Mouse (Mus musculus): ENCODE data around the gene Pde4dip. TPM values are rescaled to one million over a fixed set of nuclear protein-coding genes. Genes with fewer than 3 reads are reported as not detected.

Pde4dip gene
- polyA plus RNA-seq (2012; fragmentation: generic; extraction: Trizol), result 134 TPM

DNA sequence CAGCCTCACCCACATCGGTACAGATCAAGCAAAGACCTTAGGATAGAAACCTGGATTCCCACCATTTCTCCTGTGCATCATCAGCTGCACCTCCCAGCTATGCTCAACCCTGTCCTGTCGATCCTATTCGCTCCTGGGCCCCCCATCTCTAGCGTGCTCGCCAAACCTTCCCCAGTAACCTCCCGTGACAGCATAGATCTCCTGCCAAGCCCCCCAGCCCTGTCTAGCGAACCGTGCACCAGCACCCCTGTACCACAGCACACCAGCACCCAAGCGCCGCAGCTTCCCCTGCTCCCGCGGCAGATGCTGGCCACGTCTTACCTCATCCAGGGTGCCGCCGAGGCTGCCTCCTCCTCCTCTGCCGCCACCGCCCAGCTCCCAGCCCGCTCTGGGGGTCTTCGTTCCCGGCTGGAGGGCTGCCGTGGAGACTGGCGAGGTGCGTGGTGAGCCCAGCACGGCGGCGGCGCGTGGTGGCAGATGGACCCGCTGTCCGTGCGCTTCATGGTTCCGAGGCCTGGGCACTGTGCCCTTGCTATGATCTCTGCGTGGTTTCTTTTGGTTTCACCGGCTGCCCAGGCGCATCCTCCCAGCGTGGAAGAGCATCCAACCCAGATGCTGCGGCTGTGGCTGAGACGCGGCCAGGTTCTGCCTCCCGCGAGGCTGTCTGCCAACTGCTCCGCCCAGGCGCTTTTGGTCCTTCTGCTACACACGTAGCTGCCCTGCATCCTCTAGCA is at the start of gene Pde4dip:
TSS of gene Pde4dip (minus strand) at position 540 of the 734 bp plus-strand sequence.
- TF ChIP-seq MYOD1 (IDR thresholded peaks at IDR 0.05; ENCODE audit: control insufficient read depth in 1 of 3, insufficient read length in 2 of 3, low read depth in 2 of 3) (no peak), MYOG (IDR thresholded peaks at IDR 0.05; ENCODE audit: control insufficient read depth in 1 of 3, insufficient read depth in 1 of 3, insufficient read length in 2 of 3, low read depth in 2 of 3) (no peak), CEBPB (IDR thresholded peaks at IDR 0.05; ENCODE audit: insufficient read depth, poor library complexity, severe bottlenecking) (no peak), MAX (IDR thresholded peaks at IDR 0.05; ENCODE audit: low read depth) (no peak), TCF12 (IDR thresholded peaks at IDR 0.05; ENCODE audit: insufficient read depth, poor library complexity, severe bottlenecking) (no peak), POLR2AphosphoS2 (IDR thresholded peaks at IDR 0.05; ENCODE audit: insufficient read length, low read depth) (no peak), REST (IDR thresholded peaks at IDR 0.05; ENCODE audit: insufficient read depth, insufficient read length) (no peak)
- Histone ChIP-seq H3K36me3 (ENCODE audit: control insufficient read depth, insufficient read depth) (no peaks in the 10 kb centered on the region), H3ac (ENCODE audit: control insufficient read depth, insufficient read length) (peak within 1 kb of the TSS; percentile 41), H3K4me2 (ENCODE audit: low read depth) (peak within 1 kb of the TSS; percentile 60), H3K4me3 (no peak within 1 kb of the TSS), H3K27me3 (ENCODE audit: control insufficient read depth, insufficient read depth, insufficient read length) (peaks cover 22% of the 10 kb centered on the region), H3K79me2 (ENCODE audit: control insufficient read depth, insufficient read depth) (no peaks in the 10 kb centered on the region)

GRCm38 (mm10) chr3:97937945-97938266 is 49.4 kb upstream of the Pde4dip start:
- no peaks in the 10 kb centered on the region for H3K79me2 ChIP-seq (ENCODE audit: control insufficient read depth, insufficient read depth)
- no peak overlapping the region for H3K4me3 ChIP-seq
- H3K27me3 ChIP-seq (ENCODE audit: control insufficient read depth, insufficient read depth, insufficient read length), result no peaks in the 10 kb centered on the region
- peak overlapping the region; percentile 54 for H3K4me2 ChIP-seq (ENCODE audit: low read depth)
- no peaks in the 10 kb centered on the region for H3K36me3 ChIP-seq (ENCODE audit: control insufficient read depth, insufficient read depth)
- TF ChIP-seq MYOD1 (IDR thresholded peaks at IDR 0.05; ENCODE audit: control insufficient read depth in 1 of 3, insufficient read length in 2 of 3, low read depth in 2 of 3) (no peak), TCF12 (IDR thresholded peaks at IDR 0.05; ENCODE audit: insufficient read depth, poor library complexity, severe bottlenecking) (no peak), CEBPB (IDR thresholded peaks at IDR 0.05; ENCODE audit: insufficient read depth, poor library complexity, severe bottlenecking) (no peak), POLR2AphosphoS2 (IDR thresholded peaks at IDR 0.05; ENCODE audit: insufficient read length, low read depth) (no peak), REST (IDR thresholded peaks at IDR 0.05; ENCODE audit: insufficient read depth, insufficient read length) (no peak), MYOG (IDR thresholded peaks at IDR 0.05; ENCODE audit: control insufficient read depth in 1 of 3, insufficient read depth in 1 of 3, insufficient read length in 2 of 3, low read depth in 2 of 3) (no peak), TCF3 (IDR thresholded peaks at IDR 0.05; ENCODE audit: insufficient read length, low read depth) (no peak), USF1 (IDR thresholded peaks at IDR 0.05; ENCODE audit: low read depth) (no peak), SRF (IDR thresholded peaks at IDR 0.05; ENCODE audit: control insufficient read depth, insufficient read length, low read depth) (no peak), POLR2A (IDR thresholded peaks at IDR 0.05; ENCODE audit: insufficient read length, low read depth) (no peak), E2F4 (IDR thresholded peaks at IDR 0.05; ENCODE audit: insufficient read depth) (no peak), MAX (IDR thresholded peaks at IDR 0.05; ENCODE audit: low read depth) (no peak)
- H3ac ChIP-seq (ENCODE audit: control insufficient read depth, insufficient read length), result no peak overlapping the region

DNA sequence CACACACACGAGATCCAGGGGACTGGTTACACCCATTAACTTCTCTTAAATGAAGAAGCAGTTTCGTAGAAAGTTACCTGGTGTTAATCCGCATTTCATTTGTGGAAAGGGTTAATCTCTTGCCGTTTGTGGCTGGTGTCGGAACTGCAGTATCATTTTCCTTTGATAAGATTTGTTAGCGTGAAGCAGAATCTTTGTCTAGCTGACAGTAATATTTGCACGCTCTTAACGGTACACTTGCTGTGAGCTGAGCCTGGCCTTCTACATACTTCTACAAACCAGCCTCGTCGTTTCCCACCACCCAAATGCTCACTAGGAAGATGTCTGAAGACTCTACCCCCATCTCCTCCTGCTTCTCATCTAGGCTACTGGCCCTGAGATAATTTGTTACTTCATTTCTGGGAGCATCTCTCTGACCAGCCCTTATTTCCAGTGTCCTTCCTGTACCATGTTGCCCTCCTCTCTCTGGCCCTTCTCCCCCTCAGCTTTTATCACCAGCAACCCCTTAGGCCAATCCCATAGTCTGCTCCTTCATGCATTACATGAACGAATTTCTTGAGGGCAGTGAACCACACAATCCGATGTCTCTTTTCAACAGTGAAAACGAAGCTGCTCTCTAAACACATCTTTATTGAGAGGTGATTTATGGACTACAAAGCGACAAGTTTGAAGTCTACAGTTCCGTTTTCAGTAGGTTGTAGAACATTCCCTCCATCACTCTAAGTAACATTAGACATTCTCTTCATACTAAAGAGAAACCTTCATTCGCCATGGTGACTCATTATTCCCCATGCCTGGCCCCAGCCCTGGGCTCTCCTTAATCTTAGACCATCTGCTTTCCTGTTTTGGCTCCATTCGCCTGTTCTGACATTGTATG is 48.8 kb upstream of the Pde4dip start:
- no peaks in the 10 kb centered on the region for H3K79me2 ChIP-seq (ENCODE audit: control insufficient read depth, insufficient read depth)
- no peak overlapping the region for H3K4me3 ChIP-seq
- no peak overlapping the region for H3ac ChIP-seq (ENCODE audit: control insufficient read depth, insufficient read length)
- no peaks in the 10 kb centered on the region for H3K27me3 ChIP-seq (ENCODE audit: control insufficient read depth, insufficient read depth, insufficient read length)
- H3K36me3 ChIP-seq (ENCODE audit: control insufficient read depth, insufficient read depth), result no peaks in the 10 kb centered on the region
- H3K4me2 ChIP-seq (ENCODE audit: low read depth), result peak overlapping the region; percentile 54
- TF ChIP-seq TCF3 (IDR thresholded peaks at IDR 0.05; ENCODE audit: insufficient read length, low read depth), result no peak
- TF ChIP-seq POLR2AphosphoS2 (IDR thresholded peaks at IDR 0.05; ENCODE audit: insufficient read length, low read depth), result no peak
- no peak for TF ChIP-seq MAX (IDR thresholded peaks at IDR 0.05; ENCODE audit: low read depth)
- TF ChIP-seq REST (IDR thresholded peaks at IDR 0.05; ENCODE audit: insufficient read depth, insufficient read length), result no peak
- no peak for TF ChIP-seq E2F4 (IDR thresholded peaks at IDR 0.05; ENCODE audit: insufficient read depth)
- no peak for TF ChIP-seq USF1 (IDR thresholded peaks at IDR 0.05; ENCODE audit: low read depth)
- no peak for TF ChIP-seq MYOG (IDR thresholded peaks at IDR 0.05; ENCODE audit: control insufficient read depth in 1 of 3, insufficient read depth in 1 of 3, insufficient read length in 2 of 3, low read depth in 2 of 3)
- no peak for TF ChIP-seq SRF (IDR thresholded peaks at IDR 0.05; ENCODE audit: control insufficient read depth, insufficient read length, low read depth)
- no peak for TF ChIP-seq MYOD1 (IDR thresholded peaks at IDR 0.05; ENCODE audit: control insufficient read depth in 1 of 3, insufficient read length in 2 of 3, low read depth in 2 of 3)
- TF ChIP-seq CEBPB (IDR thresholded peaks at IDR 0.05; ENCODE audit: insufficient read depth, poor library complexity, severe bottlenecking), result no peak
- no peak for TF ChIP-seq POLR2A (IDR thresholded peaks at IDR 0.05; ENCODE audit: insufficient read length, low read depth)
- no peak for TF ChIP-seq TCF12 (IDR thresholded peaks at IDR 0.05; ENCODE audit: insufficient read depth, poor library complexity, severe bottlenecking)

GRCm38 (mm10) chr3:97934331-97935300 is 46.1 kb upstream of the Pde4dip start:
- Histone ChIP-seq H3K27me3 (ENCODE audit: control insufficient read depth, insufficient read depth, insufficient read length) (no peaks in the 10 kb centered on the region), H3K4me3 (no peak overlapping the region), H3K79me2 (ENCODE audit: control insufficient read depth, insufficient read depth) (no peaks in the 10 kb centered on the region), H3K4me2 (ENCODE audit: low read depth) (peak overlapping the region; percentile 63), H3K36me3 (ENCODE audit: control insufficient read depth, insufficient read depth) (no peaks in the 10 kb centered on the region), H3ac (ENCODE audit: control insufficient read depth, insufficient read length) (no peak overlapping the region)
- TF ChIP-seq SRF (IDR thresholded peaks at IDR 0.05; ENCODE audit: control insufficient read depth, insufficient read length, low read depth) (no peak), TCF3 (IDR thresholded peaks at IDR 0.05; ENCODE audit: insufficient read length, low read depth) (peak; percentile 37), MYOD1 (IDR thresholded peaks at IDR 0.05; ENCODE audit: control insufficient read depth in 1 of 3, insufficient read length in 2 of 3, low read depth in 2 of 3) (peak; percentile 97 to 99 (median 98)), MYOG (IDR thresholded peaks at IDR 0.05; ENCODE audit: control insufficient read depth in 1 of 3, insufficient read depth in 1 of 3, insufficient read length in 2 of 3, low read depth in 2 of 3) (peak in 2 of 3 experiments; percentile 53 to 56), TCF12 (IDR thresholded peaks at IDR 0.05; ENCODE audit: insufficient read depth, poor library complexity, severe bottlenecking) (peak; percentile 91), E2F4 (IDR thresholded peaks at IDR 0.05; ENCODE audit: insufficient read depth) (no peak), CEBPB (IDR thresholded peaks at IDR 0.05; ENCODE audit: insufficient read depth, poor library complexity, severe bottlenecking) (0 out of 2 replicates have a peak, but pooled peaks have one; percentile 29)

Measured in myocyte (in vitro differentiated cells).